ENCODE assay signal across 20 mouse cellular contexts in genomic region chr12:13342535-13342934, GRCm38 (mm10).
"Had no signal": no experiment of that assay in that cellular context is flagged by ENCODE, and none has a peak within 500 bp of the region (broad histone marks: within the 10 kb centered on the region; RNA-seq: fewer than 3 reads in every experiment).

No protein-coding gene starts in this region.

- H3K4me2 ChIP-seq: limb, embryonic 12.5 days; limb, embryonic 15.5 days; liver, embryonic 11.5 days; midbrain, embryonic 12.5 days; midbrain, embryonic 15.5 days; neural tube, embryonic 12.5 days; neural tube, embryonic 15.5 days had no signal

- DNase-seq: kidney, adult 2 months; kidney, postnatal 14 days; left cerebral cortex, postnatal 4 days; liver, postnatal 0 days; right cerebral cortex, adult 18-20 months; right cerebral cortex, postnatal 14 days; right cerebral cortex, postnatal 4 days; thymus, adult 2 months; thymus, postnatal 14 days; thymus, postnatal 4 days had no signal

- H3K27me3 ChIP-seq: limb, embryonic 12.5 days; limb, embryonic 15.5 days; midbrain, embryonic 12.5 days; midbrain, embryonic 15.5 days; neural tube, embryonic 12.5 days; neural tube, embryonic 15.5 days had no signal

- H3K4me3 ChIP-seq: limb, embryonic 12.5 days; limb, embryonic 15.5 days; midbrain, embryonic 12.5 days; midbrain, embryonic 15.5 days; neural tube, embryonic 12.5 days; neural tube, embryonic 15.5 days had no signal

- ATAC-seq: liver, postnatal 0 days; midbrain, embryonic 15.5 days had no signal

- H3K4me1 ChIP-seq: limb, embryonic 12.5 days; limb, embryonic 15.5 days; midbrain, embryonic 12.5 days; midbrain, embryonic 15.5 days; neural tube, embryonic 12.5 days; neural tube, embryonic 15.5 days had no signal

- H3K9me3 ChIP-seq: limb, embryonic 12.5 days; limb, embryonic 15.5 days; midbrain, embryonic 12.5 days; midbrain, embryonic 15.5 days; neural tube, embryonic 12.5 days; neural tube, embryonic 15.5 days had no signal

- H3K9ac ChIP-seq: limb, embryonic 12.5 days; limb, embryonic 15.5 days; liver, embryonic 14.5 days; liver, postnatal 0 days; midbrain, embryonic 12.5 days; midbrain, embryonic 15.5 days; neural tube, embryonic 12.5 days; neural tube, embryonic 15.5 days had no signal

- H3K27ac ChIP-seq: limb, embryonic 12.5 days; limb, embryonic 15.5 days; liver, embryonic 14.5 days; macrophage; midbrain, embryonic 12.5 days; midbrain, embryonic 15.5 days; neural tube, embryonic 12.5 days; neural tube, embryonic 15.5 days; stomach, postnatal 0 days had no signal

- H3K36me3 ChIP-seq: midbrain, embryonic 15.5 days had no signal
